Mouse (Mus musculus) v-Abl transformed pro-B cells (cell line): ENCODE measurements around the gene Treml4.

Experiments used
- in situ Hi-C, 2 experiments: fragments of 400-800 bp; cut with MboI; formaldehyde crosslinking; loops; one replicate each; pipeline ENCODE4 v1.15.1; 2025; ENCODE audit not compliant: unreplicated experiment in 2 of 2

Gene Treml4

GRCm38 (mm10) chr17:48323236-48323635 is 59.1 kb downstream of the Treml4 start:
- in situ Hi-C loops = no loop called here

DNA sequence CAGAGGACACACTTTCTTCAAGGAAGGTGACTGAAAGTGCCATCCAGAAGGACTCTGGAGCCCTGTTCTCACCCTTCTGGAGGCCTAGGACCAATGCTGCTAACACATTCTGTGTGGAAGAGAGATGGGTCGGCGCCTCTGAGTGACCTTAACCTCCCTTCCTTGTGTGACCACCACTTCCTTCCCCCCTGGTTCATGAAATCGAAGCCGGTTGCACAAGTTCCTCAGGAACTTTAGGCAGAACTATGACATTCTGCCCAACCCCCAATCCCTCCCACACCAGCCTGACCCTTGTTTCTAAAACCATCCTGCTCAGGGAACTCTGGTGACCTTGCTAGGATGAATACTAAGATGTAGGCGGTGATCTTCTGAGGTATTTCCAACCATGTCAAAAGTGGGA is 60.2 kb downstream of the Treml4 start:
- in situ Hi-C loops = no loop called here
